Mouse (Mus musculus): Measurements from ENCODE around the gene Sh3d21.
"Not testable (repeated sequence)": the region's sequence is repeated elsewhere in the genome, so short reads cannot be mapped to it uniquely, and the experiment has no call there.

Sh3d21 gene

GRCm38 (mm10) chr4:126163067-126163659 is at the start of gene Sh3d21:
TSS of gene Sh3d21 (minus strand) at chr4:126163491.
- DNase-seq = peak; percentile 28

- no peak for DNase-seq
Observed at GRCm38 (mm10) chr4:126207081-126207480, 43.8 kb upstream of the Sh3d21 start.

- DNase-seq = no peak
Observed at GRCm38 (mm10) chr4:126205386-126205785, 42.1 kb upstream of the Sh3d21 start.

GRCm38 (mm10) chr4:126204661-126205230 is 41.5 kb upstream of the Sh3d21 start:
- no peak for DNase-seq

- DNase-seq = no peak
Observed at GRCm38 (mm10) chr4:126204016-126204415, 40.7 kb upstream of the Sh3d21 start.

- no peak for DNase-seq
Observed at GRCm38 (mm10) chr4:126203336-126203895, 40.1 kb upstream of the Sh3d21 start.

- DNase-seq = peak; percentile 97
Observed at GRCm38 (mm10) chr4:126202303-126203181, 39.3 kb upstream of the Sh3d21 start, which contains the start of gene Thrap3. TSS of gene Thrap3 (minus strand) at chr4:126202760.

GRCm38 (mm10) chr4:126201514-126202302 is 38.4 kb upstream of the Sh3d21 start:
- peak; percentile 54 for DNase-seq

GRCm38 (mm10) chr4:126200656-126201055 is 37.4 kb upstream of the Sh3d21 start:
- no peak for DNase-seq

- no peak for DNase-seq
Observed at GRCm38 (mm10) chr4:126200036-126200435, 36.7 kb upstream of the Sh3d21 start.

- no peak for DNase-seq
Observed at GRCm38 (mm10) chr4:126199556-126199955, 36.3 kb upstream of the Sh3d21 start.

- DNase-seq = no peak
Observed at GRCm38 (mm10) chr4:126197485-126197884, 34.2 kb upstream of the Sh3d21 start.

GRCm38 (mm10) chr4:126194916-126195315 is 31.6 kb upstream of the Sh3d21 start:
- no peak for DNase-seq

- DNase-seq = no peak
Observed at GRCm38 (mm10) chr4:126194216-126194615, 30.9 kb upstream of the Sh3d21 start.

- DNase-seq = no peak
Observed at GRCm38 (mm10) chr4:126190636-126191035, 27.3 kb upstream of the Sh3d21 start.

GRCm38 (mm10) chr4:126187096-126187495 is 23.8 kb upstream of the Sh3d21 start:
- DNase-seq = no peak

- no peak for DNase-seq
Observed at GRCm38 (mm10) chr4:126183034-126183433, 19.7 kb upstream of the Sh3d21 start.

- peak; percentile 48 for DNase-seq
Observed at GRCm38 (mm10) chr4:126181170-126181957, 18.1 kb upstream of the Sh3d21 start.

GRCm38 (mm10) chr4:126175980-126176379 is 12.7 kb upstream of the Sh3d21 start:
- DNase-seq = not testable (repeated sequence)

GRCm38 (mm10) chr4:126173800-126174199 is 10.5 kb upstream of the Sh3d21 start:
- no peak for DNase-seq

- DNase-seq = not testable (repeated sequence)
Observed at GRCm38 (mm10) chr4:126170737-126171136, 7.4 kb upstream of the Sh3d21 start.

GRCm38 (mm10) chr4:126168851-126169250 is 5.6 kb upstream of the Sh3d21 start:
- no peak for DNase-seq
